Mouse (Mus musculus) layer of hippocampus, adult 9-10 months (tissue): ENCODE measurements at regions not wholly inside any gene's neighbourhood (a gene's known extent, or its start where the extent isn't known, plus 50 kb on each side); places are given as distances from the start of the nearest gene placed in this dataset.
A peak's percentile ranks its signal among the peaks of the same experiment; 100 is the strongest.

Experiments
- DNase-seq: peaks from one replicate; pipeline ENCODE4 v3.0.0; 2022; ENCODE audit warnings: low spot score

- DNase-seq = peak; percentile 22
These were observed 58.7 kb upstream of the D16Ertd472e start for GRCm38 (mm10) chr16:78635257-78635656.

GRCm38 (mm10) chr16:78631797-78632196, 55.3 kb upstream of the D16Ertd472e start:
- no peak for DNase-seq

GRCm38 (mm10) chr16:78626803-78627202, 50.3 kb upstream of the D16Ertd472e start:
- DNase-seq = no peak
